Mouse (Mus musculus): ENCODE measurements around the gene Fbxo9. TPM values are rescaled to one million over a fixed set of nuclear protein-coding genes. Genes with fewer than 3 reads are reported as not detected.
A peak's percentile ranks its signal among the peaks of the same experiment; 100 is the strongest.

The Fbxo9 gene
- polyA plus RNA-seq, 1 experiment from 2014 or later = 42.0 TPM

- no peak overlapping the region for H3K4me3 ChIP-seq
- 76% methylated on average over 8 of the region's 8 CpGs for WGBS
- no peak for ATAC-seq (ENCODE audit: low FRiP score)
These were observed 55.0 kb downstream of the Fbxo9 start for GRCm38 (mm10) chr9:78053821-78054220.

GRCm38 (mm10) chr9:78051677-78052076, 57.2 kb downstream of the Fbxo9 start, which contains the start of gene Gcm1:
Gcm1 (plus strand) TSS chr9:78051924.
- Histone ChIP-seq H3K9me3 (replicated peaks) (no peaks in the 10 kb centered on the region), H3K4me2 (replicated peaks) (no peak within 1 kb of the TSS), H3K9ac (no peak within 1 kb of the TSS), H3K27ac (no peak within 1 kb of the TSS), H3K36me3 (no peaks in the 10 kb centered on the region), H3K4me1 (no peaks in the 10 kb centered on the region), H3K4me3 (no peak within 1 kb of the TSS), H3K27me3 (no peaks in the 10 kb centered on the region)
- no peak for ATAC-seq (ENCODE audit: low FRiP score)
- WGBS = 58% methylated on average over 3 of the region's 3 CpGs

More at GRCm38 (mm10) chr9:78053821-78054220, 55.0 kb downstream of the Fbxo9 start:
- no peaks in the 10 kb centered on the region for H3K36me3 ChIP-seq
- no peaks in the 10 kb centered on the region for H3K4me1 ChIP-seq
- H3K27ac ChIP-seq = no peak overlapping the region
- H3K27me3 ChIP-seq = no peaks in the 10 kb centered on the region
- no peak overlapping the region for H3K9ac ChIP-seq
- H3K4me2 ChIP-seq (replicated peaks) = no peak overlapping the region
- no peaks in the 10 kb centered on the region for H3K9me3 ChIP-seq (replicated peaks)

DNA sequence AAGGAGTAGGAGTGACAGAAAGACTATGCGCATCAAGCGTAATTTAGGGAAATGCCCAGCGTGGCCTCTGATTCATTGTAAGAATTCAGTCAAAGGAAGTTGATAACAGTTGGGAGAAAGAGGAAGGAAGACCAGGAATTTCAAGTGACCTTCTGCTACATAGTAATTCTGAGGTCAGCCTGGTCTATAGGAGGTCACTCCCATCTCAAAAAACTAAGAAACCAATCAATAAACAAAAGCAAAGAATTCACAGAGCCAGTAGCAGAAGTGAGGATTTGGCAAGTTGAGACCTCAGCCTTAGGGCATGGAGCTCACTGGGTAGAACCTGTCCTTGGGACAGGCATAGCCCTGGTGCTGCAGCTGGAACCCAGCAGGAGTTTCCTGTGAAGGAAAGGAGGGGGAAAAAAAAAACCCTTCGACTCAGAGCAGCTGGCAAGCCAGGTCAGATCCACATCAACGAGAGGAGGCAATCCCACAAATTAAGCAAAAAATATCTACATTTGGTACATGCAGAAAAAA, 58.4 kb downstream of the Fbxo9 start:
- WGBS = 53% methylated on average over 5 of the region's 5 CpGs
- H3K9me3 ChIP-seq (replicated peaks) = no peaks in the 10 kb centered on the region
- H3K36me3 ChIP-seq = no peaks in the 10 kb centered on the region
- H3K4me1 ChIP-seq = no peaks in the 10 kb centered on the region
- no peak overlapping the region for H3K27ac ChIP-seq
- no peak overlapping the region for H3K9ac ChIP-seq
- H3K27me3 ChIP-seq = no peaks in the 10 kb centered on the region
- H3K4me3 ChIP-seq = no peak overlapping the region
- no peak for ATAC-seq (ENCODE audit: low FRiP score)
- no peak overlapping the region for H3K4me2 ChIP-seq (replicated peaks)

DNA sequence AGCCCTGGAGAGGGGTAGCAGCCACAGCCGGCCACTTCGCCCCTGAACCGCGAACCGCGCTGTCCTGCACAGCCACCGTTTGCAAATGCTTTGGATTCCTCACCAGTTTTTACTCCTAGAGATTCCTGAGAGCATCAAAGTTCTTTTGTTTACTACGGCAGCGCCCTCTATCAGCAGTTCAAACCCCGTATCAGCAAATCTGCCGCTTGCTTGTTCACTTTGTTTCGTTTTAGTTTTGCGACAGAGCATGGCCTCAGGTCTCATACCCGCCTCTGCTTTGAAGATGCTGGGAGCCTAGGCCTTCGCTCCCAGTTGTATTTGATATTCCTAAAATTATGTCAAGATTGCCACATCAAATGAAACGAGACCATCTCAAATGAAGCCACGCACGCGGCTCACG, 62.1 kb downstream of the Fbxo9 start:
- H3K36me3 ChIP-seq = no peaks in the 10 kb centered on the region
- no peak overlapping the region for H3K9ac ChIP-seq
- no peak for ATAC-seq (ENCODE audit: low FRiP score)
- H3K4me3 ChIP-seq = no peak overlapping the region
- no peak overlapping the region for H3K27ac ChIP-seq
- H3K4me1 ChIP-seq = no peaks in the 10 kb centered on the region
- no peak overlapping the region for H3K4me2 ChIP-seq (replicated peaks)
- no peaks in the 10 kb centered on the region for H3K9me3 ChIP-seq (replicated peaks)
- H3K27me3 ChIP-seq = no peaks in the 10 kb centered on the region
- WGBS = 56% methylated on average over 20 of the region's 20 CpGs

GRCm38 (mm10) chr9:78045171-78045570, 63.7 kb downstream of the Fbxo9 start:
- Histone ChIP-seq H3K27me3 (no peaks in the 10 kb centered on the region), H3K9ac (no peak overlapping the region), H3K4me2 (replicated peaks) (no peak overlapping the region), H3K4me1 (no peaks in the 10 kb centered on the region), H3K27ac (no peak overlapping the region), H3K4me3 (no peak overlapping the region), H3K36me3 (no peaks in the 10 kb centered on the region), H3K9me3 (replicated peaks) (no peaks in the 10 kb centered on the region)
- no peak for ATAC-seq (ENCODE audit: low FRiP score)
- WGBS = 73% methylated on average over 6 of the region's 6 CpGs

DNA sequence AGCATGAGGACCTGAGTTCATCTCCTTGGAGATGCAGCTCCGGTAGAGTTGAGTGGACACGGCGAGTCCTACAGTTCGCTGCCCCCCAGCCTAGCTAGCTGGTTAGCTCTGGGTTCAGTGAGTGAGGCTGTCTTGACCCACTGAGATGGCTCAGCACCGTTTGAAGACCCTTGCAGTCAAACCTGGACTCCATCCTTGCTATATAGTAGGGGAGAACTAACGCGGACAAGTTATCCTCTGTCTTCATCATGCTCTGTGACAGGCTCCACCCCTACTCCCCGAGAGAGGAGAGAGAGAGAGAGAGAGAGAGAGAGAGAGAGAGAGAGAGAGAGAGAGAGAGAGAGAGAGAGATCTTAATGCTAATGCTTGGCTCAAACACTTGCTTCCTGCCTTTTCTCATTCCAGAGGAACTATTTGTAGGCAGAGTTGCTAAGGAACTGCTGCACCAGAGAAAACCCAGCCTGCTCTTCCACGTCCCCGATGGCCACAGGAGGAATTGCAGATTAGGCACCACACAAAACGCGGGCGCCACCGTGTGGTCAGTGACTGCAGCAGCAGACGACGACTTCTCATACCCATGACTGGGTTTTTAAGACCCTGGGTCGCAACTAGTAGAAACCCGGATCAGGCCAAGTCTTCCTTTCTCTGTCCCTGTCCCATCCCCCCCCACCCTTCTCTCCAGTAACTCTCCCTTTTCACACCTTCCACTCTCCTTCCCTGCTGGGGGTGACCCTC, 69.9 kb downstream of the Fbxo9 start:
- no peak overlapping the region for H3K27ac ChIP-seq
- H3K9me3 ChIP-seq (replicated peaks) = no peaks in the 10 kb centered on the region
- H3K27me3 ChIP-seq = no peaks in the 10 kb centered on the region
- ATAC-seq (ENCODE audit: low FRiP score) = peak; percentile 56; the same call in 1 of the 2 replicates
- H3K4me3 ChIP-seq = no peak overlapping the region
- H3K4me2 ChIP-seq (replicated peaks) = no peak overlapping the region
- no peaks in the 10 kb centered on the region for H3K4me1 ChIP-seq
- no peaks in the 10 kb centered on the region for H3K36me3 ChIP-seq
- no peak overlapping the region for H3K9ac ChIP-seq
- 42% methylated on average over 18 of the region's 18 CpGs for WGBS

GRCm38 (mm10) chr9:78035831-78036230, 73.0 kb downstream of the Fbxo9 start:
- 87% methylated on average over 8 of the region's 8 CpGs for WGBS
- no peaks in the 10 kb centered on the region for H3K4me1 ChIP-seq
- no peak overlapping the region for H3K27ac ChIP-seq

DNA sequence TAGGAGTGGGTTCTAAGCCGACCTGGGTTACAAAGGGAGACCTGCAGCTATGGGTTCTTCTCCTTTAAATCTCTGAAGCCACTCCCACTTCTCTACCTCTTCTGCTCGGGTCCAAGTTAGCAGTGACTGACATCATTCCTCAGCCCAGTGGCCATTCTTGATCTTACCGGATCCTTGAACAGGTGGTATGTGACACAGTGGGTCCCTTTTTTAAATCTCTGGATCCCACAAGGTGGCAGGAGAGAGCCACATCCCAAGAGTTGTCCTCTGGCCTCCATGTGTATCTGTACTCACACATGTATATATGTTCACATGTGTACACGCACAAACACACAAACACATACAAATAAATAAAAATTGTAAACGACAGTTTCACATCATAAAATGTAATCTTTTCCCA, 73.6 kb downstream of the Fbxo9 start:
- 84% methylated on average over 5 of the region's 5 CpGs for WGBS

More at GRCm38 (mm10) chr9:78035831-78036230, 73.0 kb downstream of the Fbxo9 start:
- Histone ChIP-seq H3K4me2 (replicated peaks) (no peak overlapping the region), H3K9ac (no peak overlapping the region), H3K4me3 (no peak overlapping the region), H3K27me3 (no peaks in the 10 kb centered on the region), H3K36me3 (no peaks in the 10 kb centered on the region), H3K9me3 (replicated peaks) (no peaks in the 10 kb centered on the region)
- no peak for ATAC-seq (ENCODE audit: low FRiP score)

DNA sequence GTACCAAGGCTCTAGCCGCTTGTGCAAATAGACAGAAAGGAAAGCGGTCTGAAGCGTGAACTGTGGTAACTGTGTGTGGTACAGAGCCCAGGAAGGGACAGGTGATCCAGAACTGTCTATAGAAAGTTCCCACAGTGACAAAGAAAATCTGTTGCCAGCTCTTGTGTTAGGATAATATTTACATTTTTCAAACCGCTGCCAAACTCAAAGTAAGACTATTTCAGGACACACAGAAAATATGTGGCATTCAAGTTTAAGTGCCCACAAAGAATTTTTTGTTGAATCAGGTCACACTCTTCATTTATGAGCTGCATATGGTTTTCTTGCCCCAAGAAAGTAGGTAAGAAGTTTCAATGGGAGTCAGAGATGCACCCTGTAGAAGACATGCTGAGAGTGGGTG, 75.9 kb downstream of the Fbxo9 start:
- Histone ChIP-seq H3K4me2 (replicated peaks) (no peak overlapping the region), H3K36me3 (no peaks in the 10 kb centered on the region), H3K9me3 (replicated peaks) (no peaks in the 10 kb centered on the region), H3K4me1 (no peaks in the 10 kb centered on the region), H3K27ac (no peak overlapping the region), H3K9ac (no peak overlapping the region), H3K27me3 (no peaks in the 10 kb centered on the region), H3K4me3 (no peak overlapping the region)
- ATAC-seq (ENCODE audit: low FRiP score) = no peak
- 94% methylated on average over 4 of the region's 4 CpGs for WGBS

More for the DNA sequence above, 73.6 kb downstream of the Fbxo9 start:
- Histone ChIP-seq H3K4me2 (replicated peaks) (no peak overlapping the region), H3K27me3 (no peaks in the 10 kb centered on the region), H3K4me1 (no peaks in the 10 kb centered on the region), H3K9ac (no peak overlapping the region), H3K27ac (no peak overlapping the region), H3K36me3 (no peaks in the 10 kb centered on the region), H3K4me3 (no peak overlapping the region), H3K9me3 (replicated peaks) (no peaks in the 10 kb centered on the region)
- no peak for ATAC-seq (ENCODE audit: low FRiP score)

Other genes with a start within 250 kb of the Fbxo9 start
- gene Elovl5, start 191.7 kb downstream of the Fbxo9 start, polyA plus RNA-seq (2016; fragmentation: Nextera tagmentation; extraction: Ambion mirVana) = 68.6 and 69.3 TPM in 2 replicates
- gene Gcm1, start 57.1 kb downstream of the Fbxo9 start, polyA plus RNA-seq (2016; fragmentation: Nextera tagmentation; extraction: Ambion mirVana) = not detected in 2 replicates
- 38.1 and 40.0 TPM in 2 replicates for gene Ick, start 127 bp upstream of the Fbxo9 start, polyA plus RNA-seq (2016; fragmentation: Nextera tagmentation; extraction: Ambion mirVana)
- gene Gsta4, start 73.7 kb upstream of the Fbxo9 start, polyA plus RNA-seq (2016; fragmentation: Nextera tagmentation; extraction: Ambion mirVana) = 51.5 and 53.6 TPM in 2 replicates
- not detected in 2 replicates for gene Gsta1, start 121.6 kb upstream of the Fbxo9 start, polyA plus RNA-seq (2016; fragmentation: Nextera tagmentation; extraction: Ambion mirVana)
- not detected in 2 replicates for gene Gm3776, start 148.1 kb upstream of the Fbxo9 start, polyA plus RNA-seq (2016; fragmentation: Nextera tagmentation; extraction: Ambion mirVana)
- gene Gm10639, start 180.9 kb upstream of the Fbxo9 start, polyA plus RNA-seq (2016; fragmentation: Nextera tagmentation; extraction: Ambion mirVana) = not detected in 2 replicates
- not detected in 2 replicates for gene Omt2a, start 205.7 kb upstream of the Fbxo9 start, polyA plus RNA-seq (2016; fragmentation: Nextera tagmentation; extraction: Ambion mirVana)
- not detected in 2 replicates for gene Omt2b, start 218.5 kb upstream of the Fbxo9 start, polyA plus RNA-seq (2016; fragmentation: Nextera tagmentation; extraction: Ambion mirVana)
- gene Gsta2, start 246.7 kb upstream of the Fbxo9 start, polyA plus RNA-seq (2016; fragmentation: Nextera tagmentation; extraction: Ambion mirVana) = not detected in 2 replicates

Measured in hindbrain, embryonic 12.5 days (tissue).